Mouse (Mus musculus) embryonic facial prominence, embryonic 15.5 days (tissue): ENCODE data around the gene Tdo2. TPM values are rescaled to one million over a fixed set of nuclear protein-coding genes. Genes with fewer than 3 reads are reported as not detected.
A peak's percentile ranks its signal among the peaks of the same experiment; 100 is the strongest.

Source experiments
- ATAC-seq: fragments of 200-750 bp; cut with Nextera tagmentation; 2 replicates; pipeline ENCODE4 v1.8.0; 2017; ENCODE audit warnings: low read depth, moderate TSS enrichment; ENCODE audit not compliant: insufficient number of reproducible peaks, low FRiP score, low TSS enrichment
- H3K27ac ChIP-seq: fragments of 300-500 bp; sonication (generic); replicated peaks from 2 replicates; pipeline ENCODE4 v1.5.1; 2015; ENCODE audit warnings: mild to moderate bottlenecking, inconsistent platforms
- H3K27me3 ChIP-seq: fragments of 300-500 bp; sonication (generic); 2 replicates; pipeline ENCODE4 v1.6.1; 2015; ENCODE audit warnings: inconsistent platforms
- H3K36me3 ChIP-seq: fragments of 300-500 bp; sonication (generic); 2 replicates; pipeline ENCODE4 v1.6.1; 2015; ENCODE audit warnings: mild to moderate bottlenecking, inconsistent platforms
- H3K4me1 ChIP-seq: fragments of 300-500 bp; sonication (generic); 2 replicates; pipeline ENCODE4 v1.6.1; 2015; ENCODE audit warnings: inconsistent platforms
- H3K4me2 ChIP-seq: fragments of 300-500 bp; sonication (generic); replicated peaks from 2 replicates; pipeline ENCODE4 v1.6.1; 2015; ENCODE audit warnings: mild to moderate bottlenecking, inconsistent platforms
- H3K4me3 ChIP-seq: fragments of 300-500 bp; sonication (generic); replicated peaks from 2 replicates; pipeline ENCODE4 v1.5.1; 2015; ENCODE audit warnings: mild to moderate bottlenecking, inconsistent platforms
- H3K9ac ChIP-seq: fragments of 300-500 bp; sonication (generic); 2 replicates; pipeline ENCODE4 v1.6.1; 2015; ENCODE audit warnings: inconsistent platforms
- H3K9me3 ChIP-seq: fragments of 300-500 bp; sonication (generic); replicated peaks from 2 replicates; pipeline ENCODE4 v1.6.1; 2016; ENCODE audit warnings: inconsistent platforms
- WGBS: fragments of 180-500 bp; shearing (Covaris S2); methylation state at CpG from one replicate; pipeline ENCODE4 v1.1.7; 2015; 5-methylcytosine and 5-hydroxymethylcytosine counted together
- polyA plus RNA-seq: library from polyadenylated mRNA; unstranded; fragments of >200 nt; fragmentation: Nextera tagmentation; extraction: Ambion mirVana; gene quantifications from 2 replicates; pipeline ENCODE4 v1.2.1, GENCODE M21; 2015

Tdo2 gene
- polyA plus RNA-seq, 1 experiment from 2014 or later = 0.04 TPM

DNA sequence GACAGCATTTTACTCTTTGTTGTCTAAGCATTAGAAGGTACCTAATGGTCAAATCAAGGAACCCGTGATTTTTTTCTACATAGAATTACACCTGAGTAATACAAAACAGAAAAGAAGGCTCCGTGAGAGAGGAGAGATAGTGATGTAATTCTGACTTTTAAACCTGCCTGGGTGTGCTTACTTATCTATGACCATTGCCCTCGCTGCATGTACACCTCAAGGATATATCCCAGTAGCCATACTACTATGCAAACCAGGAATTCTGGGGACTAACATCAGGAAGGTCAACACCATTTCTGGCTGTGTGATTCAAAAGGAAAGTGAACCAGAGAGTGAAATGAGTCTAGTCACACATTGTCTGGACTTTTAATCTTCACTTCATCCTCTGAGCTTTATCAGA, 33.7 kb downstream of the Tdo2 start:
- H3K27ac ChIP-seq = no peak overlapping the region
- no peaks in the 10 kb centered on the region for H3K4me1 ChIP-seq
- no peak overlapping the region for H3K9ac ChIP-seq
- H3K27me3 ChIP-seq = no peaks in the 10 kb centered on the region
- no peaks in the 10 kb centered on the region for H3K9me3 ChIP-seq
- no peak overlapping the region for H3K4me2 ChIP-seq
- H3K4me3 ChIP-seq = no peak overlapping the region
- WGBS = 85% methylated on average over 3 of the region's 3 CpGs
- no peaks in the 10 kb centered on the region for H3K36me3 ChIP-seq
- ATAC-seq = no peak

DNA sequence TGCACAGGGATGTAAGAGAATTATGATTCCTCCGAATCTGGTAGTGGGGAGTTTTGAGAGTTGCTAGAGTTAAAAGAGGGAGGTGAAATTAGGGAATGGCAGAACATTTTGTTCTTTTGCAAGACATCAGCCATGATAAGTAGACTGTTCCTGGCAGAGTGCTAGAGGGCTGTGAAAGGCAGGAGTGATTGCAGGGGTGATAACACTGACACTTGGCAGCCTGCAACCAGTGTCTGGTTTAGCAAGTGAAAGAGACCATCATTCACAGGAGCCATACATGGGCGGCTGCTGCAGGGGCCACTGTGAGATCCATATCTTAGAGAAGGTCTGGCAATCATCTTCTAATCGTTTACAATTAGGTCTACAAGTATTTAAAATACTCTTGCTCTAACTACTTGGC, 37.1 kb downstream of the Tdo2 start:
- H3K4me3 ChIP-seq = no peak overlapping the region
- H3K4me1 ChIP-seq = no peaks in the 10 kb centered on the region
- 52% methylated on average over 3 of the region's 3 CpGs for WGBS
- H3K9me3 ChIP-seq = no peaks in the 10 kb centered on the region
- H3K4me2 ChIP-seq = no peak overlapping the region
- no peak overlapping the region for H3K9ac ChIP-seq
- H3K27ac ChIP-seq = no peak overlapping the region
- no peaks in the 10 kb centered on the region for H3K36me3 ChIP-seq
- no peak for ATAC-seq
- H3K27me3 ChIP-seq = no peaks in the 10 kb centered on the region

DNA sequence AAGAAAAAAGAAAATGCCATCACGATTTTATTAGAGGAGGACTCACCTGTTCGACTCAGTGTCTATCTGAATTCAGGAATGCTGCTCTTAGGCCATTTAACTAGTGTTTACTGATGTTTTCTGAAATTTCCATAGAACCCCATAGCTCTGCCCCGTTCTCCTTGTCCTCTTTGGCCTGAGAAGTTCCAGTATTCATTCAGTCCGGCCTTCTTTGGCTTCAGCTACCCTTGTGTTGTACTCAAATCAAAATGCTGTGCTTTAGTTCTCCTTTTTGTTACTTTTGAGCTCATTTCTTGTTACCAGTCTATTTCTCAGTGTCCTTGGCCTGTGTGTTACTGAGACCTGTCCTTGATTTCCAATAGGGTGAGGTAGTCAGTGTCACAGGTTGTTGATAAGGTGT, 42.7 kb downstream of the Tdo2 start:
- WGBS = 81% methylated on average over 4 of the region's 4 CpGs
- Histone ChIP-seq H3K36me3 (no peaks in the 10 kb centered on the region), H3K9me3 (no peaks in the 10 kb centered on the region), H3K9ac (no peak overlapping the region), H3K4me2 (no peak overlapping the region), H3K27ac (no peak overlapping the region), H3K4me3 (no peak overlapping the region), H3K27me3 (no peaks in the 10 kb centered on the region), H3K4me1 (no peaks in the 10 kb centered on the region)
- no peak for ATAC-seq

DNA sequence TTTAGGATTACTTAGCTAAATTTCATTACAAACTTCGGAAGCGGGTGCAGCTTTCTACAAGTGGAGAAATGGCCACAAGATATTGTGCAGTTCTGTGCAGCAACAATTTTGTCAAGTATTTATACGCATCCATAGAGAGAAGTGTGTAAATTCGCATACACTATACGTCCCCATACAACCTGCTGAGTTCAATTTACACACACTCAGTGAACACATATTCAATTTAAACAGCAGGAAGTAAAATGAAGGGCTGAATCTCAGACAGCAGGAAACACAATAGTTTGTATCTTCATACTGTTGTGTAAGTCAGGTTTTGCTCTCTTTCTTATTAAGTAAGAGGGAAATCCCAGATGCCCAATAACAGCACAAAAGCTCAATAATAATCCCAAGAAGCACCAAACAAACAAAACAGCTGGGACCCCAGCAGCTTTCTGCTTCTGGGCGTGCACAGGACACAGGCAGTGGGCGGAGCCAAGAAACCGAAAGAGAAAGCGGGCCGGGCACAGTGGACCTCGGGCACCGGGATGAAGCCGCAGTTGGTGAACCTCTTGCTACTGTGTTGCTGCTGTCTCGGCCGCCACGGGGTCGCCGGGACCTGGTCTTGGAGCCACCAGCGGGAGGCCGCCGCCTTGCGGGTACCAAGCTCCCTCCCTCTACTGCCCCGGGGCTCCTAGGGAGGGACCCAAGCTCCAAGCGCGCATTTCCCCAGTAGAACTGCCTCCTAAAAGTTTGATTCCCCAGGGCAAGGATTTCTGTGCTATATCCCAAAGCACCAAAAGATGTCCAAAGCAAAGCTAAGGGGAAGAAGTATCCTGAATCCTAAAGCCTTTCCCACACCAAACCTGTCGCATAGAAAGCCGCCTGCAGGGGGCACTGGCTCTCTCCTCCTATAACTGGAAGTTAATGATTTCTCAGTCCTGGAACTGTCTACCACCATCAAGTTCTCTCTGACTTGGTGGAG, 43.6 kb downstream of the Tdo2 start, which contains the start of gene Ctso:
Gene Ctso, plus strand, starts transcription at position 461 of the 961 bp plus-strand sequence.
- H3K4me3 ChIP-seq = peak within 1 kb of the TSS; percentile 87
- H3K27ac ChIP-seq = peak within 1 kb of the TSS; percentile 86
- no peaks in the 10 kb centered on the region for H3K4me1 ChIP-seq
- 11% methylated on average over 27 of the region's 27 CpGs for WGBS
- H3K4me2 ChIP-seq = peak within 1 kb of the TSS; percentile 44
- peak within 1 kb of the TSS; percentile 76 for H3K9ac ChIP-seq
- H3K36me3 ChIP-seq = no peaks in the 10 kb centered on the region
- H3K27me3 ChIP-seq = no peaks in the 10 kb centered on the region
- H3K9me3 ChIP-seq = no peaks in the 10 kb centered on the region
- peak; percentile 84 for ATAC-seq

DNA sequence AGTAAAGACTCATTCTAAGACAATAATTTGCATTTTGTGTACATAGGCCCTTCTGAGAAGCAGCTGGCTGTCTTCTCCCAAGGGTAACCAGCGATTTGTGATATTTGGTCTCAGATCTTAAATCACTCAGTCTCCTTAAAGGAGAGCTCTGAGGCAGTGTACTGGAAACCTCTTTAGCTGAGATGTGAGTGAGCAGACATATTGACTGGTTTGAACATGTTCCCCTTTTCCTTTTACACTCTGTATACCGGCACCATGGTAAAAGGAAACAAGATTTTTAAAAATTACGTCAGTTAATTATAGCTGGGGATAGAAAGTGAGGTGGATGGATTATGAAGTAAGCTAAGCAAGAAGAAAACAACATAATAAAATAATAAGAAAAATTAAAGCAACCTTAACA, 44.3 kb downstream of the Tdo2 start:
- no peak overlapping the region for H3K4me3 ChIP-seq
- no peak overlapping the region for H3K27ac ChIP-seq
- no peaks in the 10 kb centered on the region for H3K9me3 ChIP-seq
- 49% methylated on average over 3 of the region's 3 CpGs for WGBS
- peak overlapping the region; percentile 44; the same call in 1 of the 2 replicates for H3K4me2 ChIP-seq
- H3K36me3 ChIP-seq = no peaks in the 10 kb centered on the region
- H3K27me3 ChIP-seq = no peaks in the 10 kb centered on the region
- ATAC-seq = no peak
- no peak overlapping the region for H3K9ac ChIP-seq
- no peaks in the 10 kb centered on the region for H3K4me1 ChIP-seq

DNA sequence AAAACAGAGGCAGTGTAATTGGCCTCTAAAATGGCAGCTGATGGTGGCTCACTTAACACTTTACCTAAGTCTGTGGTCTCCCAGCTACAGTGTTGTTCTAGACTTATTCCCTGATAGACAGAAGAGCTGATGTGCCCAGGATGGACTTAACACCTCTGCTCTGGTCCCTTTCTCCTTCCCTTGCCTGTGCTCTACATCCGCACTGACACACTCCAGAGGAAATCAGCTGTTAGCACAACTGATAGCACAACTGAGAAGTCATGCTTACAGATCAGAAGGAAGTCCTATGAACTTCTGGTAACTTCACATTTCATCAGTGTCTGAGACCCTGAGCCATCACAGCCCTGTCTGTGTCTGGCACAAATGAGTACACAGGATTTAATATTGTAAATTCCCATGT, 46.9 kb downstream of the Tdo2 start:
- Histone ChIP-seq H3K36me3 (no peaks in the 10 kb centered on the region), H3K27ac (no peak overlapping the region), H3K9ac (no peak overlapping the region), H3K4me2 (no peak overlapping the region), H3K9me3 (no peaks in the 10 kb centered on the region), H3K4me1 (no peaks in the 10 kb centered on the region), H3K27me3 (no peaks in the 10 kb centered on the region), H3K4me3 (no peak overlapping the region)
- ATAC-seq = no peak
- 87% methylated on average over 1 of the region's 1 CpGs for WGBS

DNA sequence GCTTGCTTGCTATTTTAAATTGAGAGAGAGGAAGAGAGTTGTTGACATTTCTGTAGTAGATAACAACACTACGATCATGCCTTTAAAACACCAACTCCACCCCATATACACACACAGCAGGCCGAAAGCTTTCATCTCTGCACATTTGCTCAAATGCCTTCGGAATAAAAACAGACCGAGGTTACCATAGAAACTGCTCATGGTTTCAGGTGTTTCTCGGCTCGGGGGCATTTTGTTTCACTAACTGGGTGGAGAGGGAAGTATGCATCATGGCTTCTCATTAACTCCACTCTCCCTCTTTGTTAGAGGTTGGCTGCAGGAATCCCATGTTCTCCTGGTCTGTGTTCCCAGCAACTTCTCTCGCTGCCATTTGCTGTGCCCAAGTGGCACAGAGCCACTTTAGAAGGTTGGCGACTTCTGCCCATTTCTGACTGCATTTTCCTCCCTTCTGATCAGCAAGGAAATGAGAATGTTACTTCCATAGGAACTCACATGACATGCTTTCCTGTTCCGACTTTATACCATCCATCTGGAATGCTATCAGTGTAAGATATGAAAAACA, 49.2 kb downstream of the Tdo2 start:
- Histone ChIP-seq H3K4me1 (no peaks in the 10 kb centered on the region), H3K27me3 (no peaks in the 10 kb centered on the region), H3K4me2 (no peak overlapping the region), H3K4me3 (no peak overlapping the region), H3K9ac (no peak overlapping the region), H3K27ac (no peak overlapping the region), H3K9me3 (no peaks in the 10 kb centered on the region), H3K36me3 (no peaks in the 10 kb centered on the region)
- WGBS = 44% methylated on average over 9 of the region's 9 CpGs
- no peak for ATAC-seq

DNA sequence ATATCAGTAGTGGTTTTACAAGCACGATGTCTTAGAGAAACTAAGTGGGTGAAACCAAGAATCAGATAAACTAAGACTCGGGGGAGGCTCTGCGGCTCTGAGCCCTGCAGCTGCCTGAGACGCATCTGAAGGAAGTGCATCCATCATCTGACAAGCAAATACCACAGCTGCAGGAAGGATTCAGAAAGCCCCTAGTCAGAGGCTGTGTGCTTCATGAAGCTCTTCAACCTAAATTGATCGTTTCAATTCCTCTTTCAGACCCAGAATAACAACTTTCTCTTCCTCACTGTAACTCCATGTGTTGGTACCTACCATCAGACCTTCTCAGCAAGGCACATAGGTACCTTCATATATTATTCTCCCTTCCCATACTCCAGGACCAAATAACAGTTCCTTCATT, 50.1 kb downstream of the Tdo2 start:
- ATAC-seq = no peak
- Histone ChIP-seq H3K27me3 (no peaks in the 10 kb centered on the region), H3K4me3 (no peak overlapping the region), H3K4me2 (no peak overlapping the region), H3K4me1 (no peaks in the 10 kb centered on the region), H3K27ac (no peak overlapping the region), H3K36me3 (no peaks in the 10 kb centered on the region), H3K9me3 (no peaks in the 10 kb centered on the region), H3K9ac (no peak overlapping the region)
- WGBS = 48% methylated on average over 5 of the region's 5 CpGs

DNA sequence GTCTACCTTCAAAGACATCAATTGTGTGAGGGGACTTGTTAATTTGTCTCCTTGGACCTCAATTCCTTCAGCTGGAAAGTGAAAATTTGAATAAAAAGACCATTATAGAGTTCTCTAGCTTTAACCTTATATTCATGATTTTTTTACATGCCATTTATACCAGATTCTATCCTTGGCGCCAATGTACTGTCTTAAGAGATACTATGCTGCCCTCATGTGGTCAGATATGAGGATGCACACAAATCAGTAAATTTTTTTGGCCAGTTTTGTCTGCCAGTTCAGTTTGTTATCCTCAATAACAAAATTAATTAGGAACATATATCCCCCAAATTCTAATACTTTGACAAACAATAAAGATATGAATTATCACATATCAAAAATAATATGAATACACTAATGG, 51.1 kb downstream of the Tdo2 start:
- no peak overlapping the region for H3K4me2 ChIP-seq
- H3K36me3 ChIP-seq = no peaks in the 10 kb centered on the region
- no peak for ATAC-seq
- H3K4me3 ChIP-seq = no peak overlapping the region
- H3K9me3 ChIP-seq = no peaks in the 10 kb centered on the region
- no peaks in the 10 kb centered on the region for H3K4me1 ChIP-seq
- no peaks in the 10 kb centered on the region for H3K27me3 ChIP-seq
- no peak overlapping the region for H3K9ac ChIP-seq
- no peak overlapping the region for H3K27ac ChIP-seq
- 0% methylated on average over 1 of the region's 1 CpGs for WGBS

DNA sequence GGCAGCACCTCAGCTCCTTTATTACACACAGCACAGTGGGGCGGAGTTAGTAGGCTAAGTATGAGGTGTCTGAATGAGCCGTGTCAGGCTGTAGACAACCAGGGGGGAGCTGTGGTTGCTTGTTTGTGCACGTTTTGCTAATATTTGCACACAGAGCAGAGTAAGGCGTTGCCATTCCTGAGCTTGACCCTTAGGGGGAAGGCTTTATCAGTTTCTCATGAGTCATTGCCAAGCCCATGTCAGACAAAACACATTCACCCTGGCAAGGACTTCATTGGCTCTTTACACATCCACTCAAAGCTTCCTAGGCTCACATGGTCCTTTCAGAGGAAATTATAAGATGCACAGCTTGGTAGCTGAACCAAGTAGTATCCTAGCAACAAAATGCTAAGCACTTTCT, 53.1 kb downstream of the Tdo2 start:
- no peaks in the 10 kb centered on the region for H3K9me3 ChIP-seq
- H3K4me2 ChIP-seq = no peak overlapping the region
- 42% methylated on average over 4 of the region's 4 CpGs for WGBS
- 0 out of 2 replicates have a peak, but pooled peaks have one; percentile 15 for ATAC-seq
- H3K9ac ChIP-seq = no peak overlapping the region
- H3K4me3 ChIP-seq = no peak overlapping the region
- no peaks in the 10 kb centered on the region for H3K36me3 ChIP-seq
- no peaks in the 10 kb centered on the region for H3K4me1 ChIP-seq
- H3K27ac ChIP-seq = no peak overlapping the region
- no peaks in the 10 kb centered on the region for H3K27me3 ChIP-seq

DNA sequence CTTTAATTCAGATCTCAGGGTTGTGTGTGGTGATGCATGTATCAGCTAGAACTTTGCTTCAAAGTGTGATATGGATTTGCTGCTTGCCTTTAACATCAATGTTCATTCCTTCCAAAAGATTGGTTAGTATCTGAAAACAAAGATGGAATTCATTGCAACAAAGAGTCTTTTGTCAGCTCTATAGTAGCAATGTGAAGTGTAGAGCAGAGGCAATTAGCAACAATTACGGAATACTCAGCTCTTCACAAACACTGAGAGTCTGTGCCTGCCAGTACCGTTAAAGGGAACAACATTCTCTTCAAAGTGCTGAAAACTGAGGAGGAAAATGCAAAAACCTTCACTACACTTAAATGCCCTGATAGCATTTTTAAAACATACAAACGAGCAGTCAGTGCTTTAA, 56.3 kb downstream of the Tdo2 start:
- Histone ChIP-seq H3K9me3 (no peaks in the 10 kb centered on the region), H3K4me2 (no peak overlapping the region), H3K9ac (no peak overlapping the region), H3K27me3 (no peaks in the 10 kb centered on the region), H3K4me3 (no peak overlapping the region), H3K27ac (no peak overlapping the region), H3K36me3 (no peaks in the 10 kb centered on the region), H3K4me1 (no peaks in the 10 kb centered on the region)
- ATAC-seq = no peak
- WGBS = 42% methylated on average over 3 of the region's 3 CpGs
